Mouse (Mus musculus): Measurements from ENCODE around the gene Nt5dc2. TPM values are rescaled to one million over a fixed set of nuclear protein-coding genes. Genes with fewer than 3 reads are reported as not detected.

Gene Nt5dc2
- polyA plus RNA-seq, 1 experiment from 2014 or later, result 268 TPM

DNA sequence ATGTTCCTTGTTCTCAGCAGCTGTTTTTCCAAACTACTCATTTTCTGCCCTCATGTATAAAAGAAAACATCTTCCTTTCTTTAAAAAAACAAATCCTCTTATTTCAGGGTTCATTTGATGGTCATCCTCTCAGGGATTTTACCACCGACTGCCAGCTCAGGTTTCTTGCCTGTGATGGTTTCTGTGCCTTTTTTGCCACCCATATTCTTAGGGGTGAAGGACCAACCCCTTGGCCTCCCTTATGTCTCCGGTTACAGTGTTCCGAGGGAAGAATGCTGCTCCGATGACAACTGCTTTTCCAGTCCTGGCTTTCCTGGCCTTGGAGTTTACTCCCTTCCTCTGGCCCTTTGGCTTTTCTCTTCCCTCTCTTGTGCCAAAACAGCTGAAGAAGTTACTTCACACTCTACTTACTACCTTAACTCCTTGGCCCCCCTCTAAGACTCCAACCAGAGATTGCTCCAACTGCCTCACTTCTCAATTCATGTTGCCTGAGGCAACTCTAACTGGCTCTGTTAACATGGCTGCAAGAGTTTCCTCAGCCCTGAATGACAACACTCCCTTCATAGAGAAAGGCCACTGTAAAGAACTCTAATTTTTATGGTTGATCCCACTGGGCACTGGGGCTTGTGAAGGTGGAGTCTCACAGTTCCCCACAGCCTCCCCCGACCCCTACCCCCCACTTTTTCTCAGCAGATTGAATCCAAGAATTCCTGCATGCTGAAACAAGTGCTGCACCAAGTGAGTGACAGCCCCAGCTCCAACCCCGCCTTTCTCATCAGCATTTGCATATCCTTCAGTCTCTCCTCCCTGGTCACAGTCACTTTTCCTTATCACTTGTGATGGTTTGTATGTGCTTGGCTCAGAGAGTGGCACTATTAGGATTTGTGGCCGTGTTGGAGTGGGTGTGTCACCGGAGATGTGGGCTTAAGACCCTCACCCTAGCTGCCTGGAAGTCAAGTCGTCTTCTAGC lies 5.5 kb upstream of the Nt5dc2 start:
- no peaks in the 10 kb centered on the region for H3K27me3 ChIP-seq
- ATAC-seq (peak; percentile 10), DNase-seq (ENCODE audit: low read depth, low spot score) (no peak)
- CTCF ChIA-PET, result interaction anchor here (1.3 kb wide), 1 partner anchor 13 kb away, joined by 3 read pairs; no protein-coding TSS in a partner anchor
- in situ Hi-C loops (cut with MboI; ENCODE audit: low pct_unique_long_range_greater_than_20kb), result no loop called here
- POLR2A ChIA-PET, result no interaction called here
- no peak for TF ChIP-seq CTCF (IDR thresholded peaks at IDR 0.05)

DNA sequence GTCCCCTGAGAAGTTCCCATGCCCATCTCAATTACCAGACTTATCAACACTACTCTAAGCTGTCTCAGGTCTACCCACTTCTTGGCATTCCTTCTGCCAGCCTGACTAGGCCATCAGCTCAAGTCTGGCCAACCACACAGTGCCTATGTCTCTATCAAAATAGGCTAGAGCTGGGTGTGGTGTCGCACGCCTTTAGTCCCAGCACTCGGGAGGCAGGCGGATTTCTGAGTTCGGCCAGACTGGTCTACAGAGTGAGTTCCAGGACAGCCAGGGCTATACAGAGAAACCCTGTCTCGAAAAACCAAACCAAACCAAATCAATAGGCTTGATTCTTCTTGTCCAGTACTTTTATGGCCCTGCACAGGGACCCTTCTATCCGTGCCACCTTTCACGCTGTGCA lies 4.0 kb upstream of the Nt5dc2 start:
- DNase-seq (ENCODE audit: low read depth, low spot score), result no peak
- TF ChIP-seq CTCF (IDR thresholded peaks at IDR 0.05), result no peak
- no peaks in the 10 kb centered on the region for H3K27me3 ChIP-seq
- CTCF ChIA-PET, result interaction anchor here (1.1 kb wide), 1 partner anchor 36 kb away, joined by 3 read pairs; no protein-coding TSS in a partner anchor
- in situ Hi-C loops (cut with MboI; ENCODE audit: low pct_unique_long_range_greater_than_20kb), result no loop called here
- no peak for ATAC-seq
- POLR2A ChIA-PET, result interaction anchor here (0.6 to 1.3 kb wide), 3 partner anchors 37 to 88 kb away, joined by 3 to 5 read pairs (median 3); no protein-coding TSS in a partner anchor

DNA sequence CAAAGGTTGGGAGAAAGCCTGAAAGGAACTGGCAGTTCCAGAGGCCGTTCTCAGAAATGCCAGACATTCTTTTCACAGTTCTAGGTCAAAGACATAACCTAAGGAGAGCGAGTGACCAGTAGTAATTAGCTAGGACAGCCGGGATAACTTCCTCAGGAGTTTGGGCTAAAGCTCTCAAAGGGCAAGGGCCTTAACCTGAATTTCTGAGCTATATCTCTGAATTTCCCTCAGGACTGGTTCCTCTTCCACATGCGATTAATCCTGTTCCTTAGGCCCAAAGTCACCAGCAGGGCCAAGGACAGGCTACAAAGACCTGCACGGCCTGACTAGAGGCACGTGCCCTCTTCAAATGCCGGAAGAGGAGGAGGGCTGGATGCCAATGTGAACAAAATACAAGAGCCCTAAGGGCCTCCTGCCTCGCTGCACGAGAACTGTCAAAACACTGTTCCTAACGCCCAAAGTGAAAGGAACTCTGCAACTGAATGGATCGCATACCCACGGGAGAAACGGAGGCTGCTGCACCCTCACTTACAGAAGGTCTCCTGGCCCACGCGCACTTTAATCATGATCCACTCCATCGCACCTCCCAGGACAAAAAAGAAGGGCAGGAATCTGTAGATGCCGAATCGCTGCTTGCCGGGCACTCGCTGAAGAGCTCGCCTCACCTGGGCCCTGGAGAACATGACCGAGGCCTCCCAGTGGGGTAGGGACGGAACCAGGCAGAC lies 2.6 kb upstream of the Nt5dc2 start:
- no peaks in the 10 kb centered on the region for H3K27me3 ChIP-seq
- TF ChIP-seq CTCF (IDR thresholded peaks at IDR 0.05), result no peak
- CTCF ChIA-PET, result interaction anchor here (0.9 to 2.2 kb wide), 6 partner anchors 16 to 125 kb away, joined by 3 to 7 read pairs (median 3); no protein-coding TSS in a partner anchor
- POLR2A ChIA-PET, result interaction anchor here (0.9 to 1.3 kb wide), 6 partner anchors 8 to 126 kb away, joined by 3 to 5 read pairs (median 4); no protein-coding TSS in a partner anchor
- ATAC-seq, result no peak
- in situ Hi-C loops (cut with MboI; ENCODE audit: low pct_unique_long_range_greater_than_20kb), result no loop called here
- DNase-seq (ENCODE audit: low read depth, low spot score), result no peak

DNA sequence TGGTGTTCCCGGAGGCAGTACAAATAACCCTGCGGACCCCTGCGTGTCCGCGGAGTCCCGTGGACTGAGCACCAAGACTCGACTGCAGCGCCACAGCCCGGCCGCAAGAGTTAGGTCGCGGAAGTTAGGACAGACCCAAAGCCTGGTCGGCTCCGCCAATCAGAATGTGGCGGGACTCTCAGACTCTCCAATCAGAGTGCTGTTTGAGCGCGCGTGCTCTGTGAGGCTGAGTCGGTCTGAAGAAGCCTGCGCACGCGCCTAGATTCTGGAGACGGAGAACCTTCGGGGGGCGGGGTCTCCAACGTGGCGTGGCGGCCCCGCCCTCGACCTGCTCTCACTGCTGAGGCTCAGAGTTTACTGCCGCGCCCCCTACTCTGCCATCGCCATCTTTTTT lies 2.0 kb upstream of the Nt5dc2 start, which contains the start of gene Smim4:
Smim4 (minus strand) TSS at position 131 of the 394 bp plus-strand sequence.
- POLR2A ChIA-PET, result interaction anchor here (0.9 to 1.3 kb wide), 4 partner anchors 9 to 126 kb away, joined by 3 to 5 read pairs (median 4); no protein-coding TSS in a partner anchor
- in situ Hi-C loops (cut with MboI; ENCODE audit: low pct_unique_long_range_greater_than_20kb), result no loop called here
- peak; percentile 71 for ATAC-seq

DNA sequence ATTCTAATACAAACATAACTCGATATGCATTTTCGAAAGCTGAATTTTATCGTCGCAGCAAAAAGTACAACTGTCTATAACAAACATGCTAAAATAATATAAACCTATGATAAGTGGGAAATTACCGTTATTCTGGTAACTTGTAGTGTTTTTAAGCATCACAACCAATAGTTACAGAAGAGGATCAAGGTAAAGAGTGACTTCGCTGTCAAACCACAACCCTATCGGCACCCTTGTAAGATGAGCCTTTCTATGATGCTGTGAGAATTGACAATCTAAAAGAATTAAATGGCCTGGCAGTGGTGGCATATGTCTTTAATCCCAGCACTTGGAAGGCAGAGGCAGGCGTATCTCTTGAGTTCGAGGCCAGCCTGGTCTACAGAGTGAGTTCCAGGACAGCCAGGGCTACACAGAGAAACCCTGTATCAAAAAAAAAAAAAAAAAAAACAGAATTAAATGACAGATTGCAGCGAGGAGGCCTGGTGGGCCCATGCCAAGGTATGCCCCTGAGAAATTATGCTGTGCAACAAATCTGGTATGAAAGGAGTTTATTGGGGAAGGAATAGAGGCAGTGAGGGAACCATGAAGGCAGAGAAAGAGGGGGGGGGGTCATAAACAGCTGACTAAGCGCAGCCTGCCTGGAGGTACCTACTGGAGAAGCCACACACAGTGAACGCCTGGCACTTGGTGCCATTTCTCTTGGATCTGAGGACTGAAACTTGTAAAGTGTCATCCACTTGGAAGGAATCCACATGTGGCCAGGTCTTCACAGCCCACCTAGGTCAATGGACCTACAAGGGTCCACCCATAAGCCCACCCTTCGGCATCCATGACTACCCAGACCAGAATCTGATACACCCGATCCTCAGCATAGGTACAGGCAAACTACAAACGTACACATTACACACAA lies 1.3 kb upstream of the Nt5dc2 start:
- no peak for DNase-seq (ENCODE audit: low read depth, low spot score)
- no peak for ATAC-seq
- ChIA-PET CTCF (interaction anchor here (2.2 kb wide), 1 partner anchor 60 kb away, joined by 7 read pairs; no protein-coding TSS in a partner anchor), POLR2A (interaction anchor here (0.9 to 1.3 kb wide), 4 partner anchors 10 to 127 kb away, joined by 3 to 4 read pairs (median 3); no protein-coding TSS in a partner anchor)
- no peaks in the 10 kb centered on the region for H3K27me3 ChIP-seq
- TF ChIP-seq CTCF (IDR thresholded peaks at IDR 0.05), result no peak
- in situ Hi-C loops (cut with MboI; ENCODE audit: low pct_unique_long_range_greater_than_20kb), result loop anchor here (5.0 kb wide), 1 partner anchor 58 kb away; no protein-coding TSS in a partner anchor

More for the DNA sequence above, 2.0 kb upstream of the Nt5dc2 start, which contains the start of gene Smim4:
- DNase-seq (ENCODE audit: low read depth, low spot score), result peak; percentile 86
- CTCF ChIA-PET, result interaction anchor here (0.9 to 2.2 kb wide), 5 partner anchors 17 to 126 kb away, joined by 3 to 7 read pairs (median 3); no protein-coding TSS in a partner anchor
- no peak for TF ChIP-seq CTCF (IDR thresholded peaks at IDR 0.05)
- H3K27me3 ChIP-seq, result no peaks in the 10 kb centered on the region

DNA sequence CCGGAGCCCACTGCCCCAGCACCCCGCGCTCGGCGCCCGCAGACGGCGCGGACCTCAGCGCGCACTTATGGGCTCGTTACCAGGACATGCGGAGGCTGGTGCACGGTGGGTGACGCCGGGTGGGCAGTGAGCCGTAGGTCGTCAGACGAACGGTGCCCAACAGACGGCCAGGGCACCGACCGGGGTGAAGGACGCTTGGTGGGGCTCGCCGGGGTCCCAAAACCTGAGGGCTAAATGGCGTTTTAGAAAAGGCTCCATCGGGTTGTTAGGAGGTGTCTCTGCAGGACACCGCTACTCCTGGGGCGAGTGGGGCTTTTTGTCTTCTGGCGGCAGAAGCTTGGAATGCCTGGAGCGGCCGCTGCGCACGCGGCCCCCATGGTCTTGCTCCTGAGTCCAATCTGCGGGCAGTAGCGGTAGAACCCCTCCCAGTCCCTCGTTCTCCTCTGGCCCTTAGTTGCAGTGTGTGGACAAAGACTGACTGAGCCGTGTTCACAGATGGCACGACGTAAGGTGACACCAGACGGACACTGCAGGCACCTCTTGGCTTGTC lies 494 bp downstream of the Nt5dc2 start:
- in situ Hi-C loops (cut with MboI; ENCODE audit: low pct_unique_long_range_greater_than_20kb), result loop anchor here (5.0 kb wide), 1 partner anchor 56 kb away; no protein-coding TSS in a partner anchor
- DNase-seq (ENCODE audit: low read depth, low spot score), result no peak

DNA sequence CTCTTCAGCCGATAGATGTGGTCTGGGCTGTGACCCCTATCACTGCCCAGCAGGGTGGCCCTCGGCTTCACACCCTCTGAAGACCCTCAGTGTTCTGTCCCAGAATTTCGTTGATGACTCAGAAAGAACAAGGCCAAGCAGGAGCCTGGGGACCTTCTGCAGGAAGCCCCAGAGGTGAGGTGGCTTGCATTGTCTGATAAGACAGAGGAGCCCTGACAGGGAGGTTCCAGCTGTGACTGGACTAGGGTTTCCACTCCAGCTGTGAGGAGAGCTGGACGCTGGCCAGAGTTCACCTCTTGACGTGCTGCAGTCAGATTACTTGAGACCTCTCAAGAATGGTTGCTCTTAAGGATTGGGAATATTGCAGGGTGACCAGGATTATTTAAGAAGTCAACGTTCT lies 1.2 kb downstream of the Nt5dc2 start:
- ATAC-seq (no peak), DNase-seq (ENCODE audit: low read depth, low spot score) (no peak)
- ChIA-PET POLR2A (interaction anchor here (0.5 to 1.0 kb wide), 3 partner anchors 36 to 255 kb away, joined by 3 to 4 read pairs (median 3); partner anchors contain the start of gene Stab1), CTCF (interaction anchor here (1.0 to 1.3 kb wide), 3 partner anchors 13 to 79 kb away, joined by 3 read pairs; no protein-coding TSS in a partner anchor)
- in situ Hi-C loops (cut with MboI; ENCODE audit: low pct_unique_long_range_greater_than_20kb), result loop anchor here (5.0 kb wide), 1 partner anchor 55 kb away; no protein-coding TSS in a partner anchor
- TF ChIP-seq CTCF (IDR thresholded peaks at IDR 0.05), result no peak
- H3K27me3 ChIP-seq, result no peaks in the 10 kb centered on the region

More for the DNA sequence above, 494 bp downstream of the Nt5dc2 start:
- CTCF ChIA-PET, result interaction anchor here (1.0 to 1.3 kb wide), 3 partner anchors 14 to 79 kb away, joined by 3 read pairs; no protein-coding TSS in a partner anchor
- no peak for ATAC-seq
- H3K27me3 ChIP-seq, result no peaks in the 10 kb centered on the region
- TF ChIP-seq CTCF (IDR thresholded peaks at IDR 0.05), result no peak
- POLR2A ChIA-PET, result interaction anchor here (0.5 to 1.0 kb wide), 3 partner anchors 37 to 254 kb away, joined by 3 to 4 read pairs (median 3); partner anchors contain the start of gene Stab1

DNA sequence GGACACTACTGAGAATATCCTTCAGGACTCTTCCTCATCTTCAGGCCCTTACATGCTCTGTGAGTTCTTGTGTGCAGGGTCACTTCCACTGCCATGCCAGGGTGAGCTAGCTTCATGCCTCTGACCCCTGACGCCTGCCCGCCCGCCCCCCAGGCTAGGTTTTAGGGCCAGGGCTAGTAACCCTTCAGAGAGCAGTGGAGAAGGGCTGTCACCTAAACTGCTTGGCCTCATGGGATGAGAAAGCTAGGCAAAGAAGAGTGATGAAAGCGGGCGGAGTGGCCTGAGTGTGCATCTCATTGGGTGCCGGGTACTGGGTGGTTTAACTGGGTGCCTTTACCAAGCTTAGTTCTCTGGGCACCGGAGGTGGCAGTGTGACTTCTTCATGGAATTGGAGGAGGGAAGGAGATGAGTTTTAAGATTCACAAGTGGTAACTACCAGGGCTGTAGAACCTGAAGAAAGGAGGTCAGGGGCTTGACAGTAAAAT lies 1.7 kb downstream of the Nt5dc2 start:
- ATAC-seq (no peak), DNase-seq (ENCODE audit: low read depth, low spot score) (no peak)
- TF ChIP-seq CTCF (IDR thresholded peaks at IDR 0.05), result no peak
- ChIA-PET POLR2A (interaction anchor here (1.2 kb wide), 1 partner anchor 64 kb away, joined by 5 read pairs; no protein-coding TSS in a partner anchor), CTCF (no interaction called here)
- no peaks in the 10 kb centered on the region for H3K27me3 ChIP-seq
- in situ Hi-C loops (cut with MboI; ENCODE audit: low pct_unique_long_range_greater_than_20kb), result loop anchor here (5.0 kb wide), 1 partner anchor 55 kb away; no protein-coding TSS in a partner anchor
